Mouse (Mus musculus) liver, adult 2 months (tissue): ENCODE results near the gene Olfr424. TPM values are rescaled to one million over a fixed set of nuclear protein-coding genes. Genes with fewer than 3 reads are reported as not detected.

Source experiments
- DNase-seq: peaks from one replicate; pipeline ENCODE4 v3.0.0-alpha.2; 2011; ENCODE audit warnings: low read depth, low spot score; ENCODE audit errors: extremely low read depth
- H3K27ac ChIP-seq: fragments of 200-500 bp; replicated peaks from 2 replicates; pipeline ENCODE4 v1.5.1; 2012; ENCODE audit warnings: low read depth, mild to moderate bottlenecking, control low read depth, inconsistent platforms, low read length; ENCODE audit not compliant: insufficient read depth
- H3K27me3 ChIP-seq: fragments of 200-500 bp; 2 replicates; pipeline ENCODE4 v1.6.1; 2012; ENCODE audit warnings: mild to moderate bottlenecking, moderate library complexity, low read length, inconsistent platforms; ENCODE audit not compliant: control insufficient read depth, insufficient read depth
- H3K36me3 ChIP-seq: fragments of 200-500 bp; 2 replicates; pipeline ENCODE4 v1.6.1; 2012; ENCODE audit warnings: low read length, inconsistent platforms; ENCODE audit not compliant: control insufficient read depth, insufficient read depth
- H3K4me1 ChIP-seq: fragments of 200-500 bp; 2 replicates; pipeline ENCODE4 v1.6.1; 2011; ENCODE audit warnings: low read length; ENCODE audit not compliant: control insufficient read depth, insufficient read depth
- H3K4me3 ChIP-seq: fragments of 200-500 bp; 2 replicates; pipeline ENCODE4 v1.5.1; 2011; ENCODE audit warnings: low read depth, mild to moderate bottlenecking, control low read depth, low read length, moderate library complexity; ENCODE audit not compliant: insufficient read depth
- H3K79me2 ChIP-seq: fragments of 200-500 bp; 2 replicates; pipeline ENCODE4 v1.6.1; 2012; ENCODE audit warnings: inconsistent platforms, mild to moderate bottlenecking, low read length, moderate library complexity; ENCODE audit not compliant: control insufficient read depth, insufficient read depth
- H3K9ac ChIP-seq: fragments of 200-500 bp; 2 replicates; pipeline ENCODE4 v1.6.1; 2012; ENCODE audit warnings: low read depth, mild to moderate bottlenecking, control low read depth, inconsistent platforms, low read length
- CTCF ChIP-seq: fragments of 200-500 bp; IDR thresholded peaks from 2 replicates; pipeline ENCODE4 v1.5.1; 2011; ENCODE audit warnings: low read depth, low read length, control low read depth
- POLR2A ChIP-seq: fragments of 200-500 bp; IDR thresholded peaks from 2 replicates; pipeline ENCODE4 v1.6.1; 2011; ENCODE audit warnings: low read length, control low read depth; ENCODE audit not compliant: insufficient read depth; ENCODE audit errors: extremely low read depth
- WGBS: fragments of 180-500 bp; shearing (Covaris S2); methylation state at CpG from one replicate; pipeline ENCODE4 v1.1.7; 2018; 5-methylcytosine and 5-hydroxymethylcytosine counted together
- polyA plus RNA-seq: library from polyadenylated mRNA; depleted of rRNA; stranded (reverse); fragments of >200 nt; gene quantifications from 2 replicates; pipeline ENCODE4 v1.2.3, GENCODE M21; 2012
- total RNA-seq: library from RNA; depleted of rRNA; stranded (reverse); fragments of >200 nt; gene quantifications from 2 replicates; pipeline ENCODE4 v1.2.3, GENCODE M21; 2014

Olfr424 gene
- total and polyA plus RNA-seq, 2 experiments, result not detected

GRCm38 (mm10) chr1:174141384-174141783, 10.1 kb downstream of the Olfr424 start:
- Histone ChIP-seq H3K27ac (no peak overlapping the region), H3K79me2 (no peaks in the 10 kb centered on the region), H3K27me3 (no peaks in the 10 kb centered on the region), H3K4me1 (no peaks in the 10 kb centered on the region), H3K9ac (no peak overlapping the region), H3K36me3 (no peaks in the 10 kb centered on the region), H3K4me3 (no peak overlapping the region)
- DNase-seq, result no peak
- 52% methylated on average over 2 of the region's 2 CpGs for WGBS
- no peak for TF ChIP-seq POLR2A
- no peak for TF ChIP-seq CTCF

GRCm38 (mm10) chr1:174146696-174147095, 15.4 kb downstream of the Olfr424 start:
- H3K79me2 ChIP-seq, result no peaks in the 10 kb centered on the region
- no peaks in the 10 kb centered on the region for H3K4me1 ChIP-seq
- H3K36me3 ChIP-seq, result no peaks in the 10 kb centered on the region
- 94% methylated on average over 1 of the region's 1 CpGs for WGBS
- no peak overlapping the region for H3K9ac ChIP-seq
- DNase-seq, result no peak
- H3K27ac ChIP-seq, result no peak overlapping the region
- no peak overlapping the region for H3K4me3 ChIP-seq
- TF ChIP-seq POLR2A (no peak), CTCF (no peak)
- no peaks in the 10 kb centered on the region for H3K27me3 ChIP-seq

- H3K36me3 ChIP-seq, result no peaks in the 10 kb centered on the region
- H3K4me3 ChIP-seq, result no peak overlapping the region
- H3K79me2 ChIP-seq, result no peaks in the 10 kb centered on the region
- no peak overlapping the region for H3K9ac ChIP-seq
- WGBS, result 74% methylated on average over 2 of the region's 2 CpGs
- H3K27me3 ChIP-seq, result no peaks in the 10 kb centered on the region
- H3K4me1 ChIP-seq, result no peaks in the 10 kb centered on the region
- no peak overlapping the region for H3K27ac ChIP-seq
- DNase-seq, result no peak
- no peak for TF ChIP-seq POLR2A
- TF ChIP-seq CTCF, result no peak
Measured at GRCm38 (mm10) chr1:174149289-174149688, 18.0 kb downstream of the Olfr424 start.

GRCm38 (mm10) chr1:174155333-174155732, 24.0 kb downstream of the Olfr424 start, which contains the start of gene Olfr420:
TSS of gene Olfr420 (plus strand) at chr1:174155633.
- no peak for DNase-seq
- no peaks in the 10 kb centered on the region for H3K4me1 ChIP-seq
- H3K36me3 ChIP-seq, result no peaks in the 10 kb centered on the region
- no peak within 1 kb of the TSS for H3K27ac ChIP-seq
- 69% methylated on average over 1 of the region's 1 CpGs for WGBS
- TF ChIP-seq POLR2A (no peak), CTCF (no peak)
- no peak within 1 kb of the TSS for H3K9ac ChIP-seq
- no peaks in the 10 kb centered on the region for H3K79me2 ChIP-seq
- no peak within 1 kb of the TSS for H3K4me3 ChIP-seq
- H3K27me3 ChIP-seq, result no peaks in the 10 kb centered on the region

- 76% methylated on average over 3 of the region's 3 CpGs for WGBS
- no peaks in the 10 kb centered on the region for H3K79me2 ChIP-seq
Measured at GRCm38 (mm10) chr1:174157622-174158021, 26.3 kb downstream of the Olfr424 start.

GRCm38 (mm10) chr1:174158512-174158911, 27.2 kb downstream of the Olfr424 start:
- WGBS, result 47% methylated on average over 1 of the region's 1 CpGs
- Histone ChIP-seq H3K36me3 (no peaks in the 10 kb centered on the region), H3K27ac (no peak overlapping the region), H3K27me3 (no peaks in the 10 kb centered on the region), H3K9ac (no peak overlapping the region), H3K4me1 (no peaks in the 10 kb centered on the region), H3K79me2 (no peaks in the 10 kb centered on the region), H3K4me3 (no peak overlapping the region)
- no peak for TF ChIP-seq POLR2A
- TF ChIP-seq CTCF, result no peak
- DNase-seq, result no peak

More at GRCm38 (mm10) chr1:174157622-174158021, 26.3 kb downstream of the Olfr424 start:
- TF ChIP-seq CTCF (no peak), POLR2A (no peak)
- DNase-seq, result no peak
- Histone ChIP-seq H3K9ac (no peak overlapping the region), H3K27ac (no peak overlapping the region), H3K4me1 (no peaks in the 10 kb centered on the region), H3K36me3 (no peaks in the 10 kb centered on the region), H3K4me3 (no peak overlapping the region), H3K27me3 (no peaks in the 10 kb centered on the region)
